Mouse (Mus musculus): Measurements from ENCODE around the gene Dcaf15. TPM values are rescaled to one million over a fixed set of nuclear protein-coding genes. Genes with fewer than 3 reads are reported as not detected.

Dcaf15 gene
- polyA plus RNA-seq, 1 experiment, result 74.5 TPM

DNA sequence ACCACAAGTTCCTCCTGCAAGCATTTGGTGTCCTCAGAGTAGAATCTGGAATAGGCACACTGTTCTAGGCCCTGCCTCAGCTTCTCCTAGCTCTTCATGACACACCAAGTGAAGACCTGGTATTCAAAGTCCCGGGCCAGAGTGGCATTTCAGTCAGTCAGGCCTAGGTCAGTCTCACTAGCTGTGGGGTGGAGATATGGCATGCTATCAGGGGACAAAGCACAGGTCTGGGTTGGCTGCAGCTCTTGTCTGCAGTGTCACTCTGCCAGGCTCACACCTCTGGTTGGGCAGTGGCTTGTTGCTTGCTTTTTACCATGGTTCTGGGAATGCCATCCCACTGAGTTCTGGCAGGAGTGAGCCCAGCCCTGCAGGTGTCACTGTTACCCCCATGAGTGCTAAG lies 28.2 kb downstream of the Dcaf15 start:
- TF ChIP-seq GATA1 (IDR thresholded peaks at IDR 0.05; ENCODE audit: low read length), result no peak

DNA sequence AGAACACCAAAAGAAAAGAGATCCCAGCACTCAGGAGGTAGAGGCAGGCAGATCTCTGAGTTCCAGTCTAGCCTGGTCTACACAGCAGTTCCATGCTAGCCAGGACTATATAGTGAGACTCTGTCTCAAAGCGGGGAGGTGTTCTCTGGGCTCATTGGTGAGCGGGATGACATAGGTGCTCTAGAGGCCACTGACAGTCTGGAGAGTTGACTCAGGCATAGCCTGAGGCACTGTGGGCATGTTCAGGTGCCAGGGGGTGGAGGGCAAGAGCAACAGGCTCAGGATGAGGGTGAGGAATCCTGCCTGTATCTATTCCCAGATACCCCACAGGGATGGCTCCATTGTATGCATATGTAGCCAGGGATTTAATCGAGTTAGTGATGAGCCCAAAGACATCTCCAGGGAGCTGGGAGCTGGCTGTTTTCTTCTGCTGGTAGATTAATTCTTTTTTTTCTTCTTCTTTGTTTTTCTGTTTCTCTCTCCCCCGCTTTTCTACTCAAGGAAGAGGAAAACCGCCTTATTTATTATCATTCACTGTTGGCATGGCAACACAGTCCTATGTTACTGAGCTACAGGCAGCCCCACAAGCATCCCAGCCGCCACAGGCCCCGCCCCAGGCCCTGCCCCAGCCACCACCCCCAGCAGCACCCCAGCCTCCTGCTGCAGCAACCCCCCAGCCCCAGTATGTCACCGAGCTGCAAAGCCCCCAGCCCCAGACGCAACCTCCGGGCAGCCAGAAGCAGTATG lies 31.2 kb downstream of the Dcaf15 start:
- no peak for TF ChIP-seq GATA1 (IDR thresholded peaks at IDR 0.05; ENCODE audit: low read length)

DNA sequence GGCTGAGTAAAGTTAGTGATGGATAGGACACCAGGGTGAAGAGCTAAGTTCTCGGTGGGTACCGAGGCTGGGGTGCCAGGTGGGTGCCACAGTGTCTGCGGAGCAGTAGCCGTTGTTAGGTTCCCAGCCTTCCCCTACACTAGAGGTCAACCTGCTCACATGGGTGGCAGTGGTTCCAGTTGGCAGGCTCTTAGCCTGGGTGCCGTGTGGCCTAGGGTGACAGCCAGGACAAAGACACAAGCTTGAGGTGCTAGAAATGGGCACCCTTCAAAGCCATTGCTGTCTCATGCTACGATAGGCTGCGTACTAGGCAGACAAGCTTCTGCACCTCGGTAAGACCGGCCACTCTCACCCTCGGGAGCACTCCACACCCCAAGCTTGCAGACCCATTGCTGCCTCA lies 32.2 kb downstream of the Dcaf15 start:
- TF ChIP-seq GATA1 (IDR thresholded peaks at IDR 0.05; ENCODE audit: low read length), result no peak

DNA sequence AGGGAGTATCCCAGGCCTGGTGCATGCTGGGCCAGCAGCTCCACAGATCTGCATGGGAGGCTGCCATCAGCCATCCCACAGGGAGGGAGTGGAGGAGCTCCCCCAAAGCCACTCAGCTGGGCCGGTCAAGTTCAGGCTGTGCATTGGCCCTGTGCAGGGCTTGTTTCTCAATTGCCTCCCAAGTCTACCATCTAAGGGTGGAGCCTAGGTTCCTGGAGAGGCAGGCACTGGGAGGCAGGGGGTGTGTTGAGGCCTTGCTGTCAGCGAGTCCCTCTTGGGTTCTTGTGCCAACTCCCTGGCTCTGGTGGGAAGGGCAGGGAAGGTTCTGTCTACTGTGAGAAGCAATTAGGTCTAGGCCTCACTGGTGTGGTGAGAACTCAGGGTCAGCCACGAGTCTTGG lies 32.6 kb downstream of the Dcaf15 start:
- no peak for TF ChIP-seq GATA1 (IDR thresholded peaks at IDR 0.05; ENCODE audit: low read length)

DNA sequence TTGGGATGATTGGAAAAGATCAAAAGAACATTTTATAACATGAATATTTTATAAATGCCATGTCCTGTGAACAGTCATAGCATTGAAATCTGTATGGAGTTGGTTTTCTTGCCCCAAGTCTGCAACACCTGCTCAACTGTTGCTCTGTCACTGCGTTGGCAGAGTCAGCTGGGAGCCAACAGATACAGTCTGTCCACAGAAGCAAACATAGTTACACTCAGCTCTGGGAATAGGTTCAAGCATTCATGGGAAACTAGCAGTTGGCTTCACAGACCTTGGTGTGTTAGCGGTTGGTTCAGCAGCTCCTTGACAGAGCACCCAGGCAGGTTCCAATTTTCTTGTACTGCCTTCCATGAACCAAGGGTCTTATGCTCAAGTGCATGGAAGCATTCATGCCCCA lies 33.9 kb downstream of the Dcaf15 start:
- TF ChIP-seq GATA1 (IDR thresholded peaks at IDR 0.05; ENCODE audit: low read length), result no peak

DNA sequence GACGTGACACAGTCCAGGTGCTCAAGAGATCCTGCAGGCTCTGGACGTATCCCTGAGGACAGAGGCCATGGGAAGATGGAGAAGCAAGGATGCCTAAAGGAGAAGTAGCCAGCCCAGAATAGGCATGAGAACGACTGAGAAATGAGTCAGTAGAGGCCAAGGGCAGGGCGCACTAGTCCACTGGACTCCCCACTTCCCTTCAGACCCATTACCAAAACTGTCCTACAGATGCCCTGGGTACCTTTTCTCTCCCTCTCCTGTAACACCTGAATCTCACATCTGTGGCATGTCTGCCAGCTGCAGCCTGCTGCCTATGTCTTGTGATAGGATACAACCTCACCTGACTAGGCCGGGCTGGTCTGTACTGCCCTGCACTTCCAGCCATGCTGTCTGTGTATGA lies 34.3 kb downstream of the Dcaf15 start:
- no peak for TF ChIP-seq GATA1 (IDR thresholded peaks at IDR 0.05; ENCODE audit: low read length)

DNA sequence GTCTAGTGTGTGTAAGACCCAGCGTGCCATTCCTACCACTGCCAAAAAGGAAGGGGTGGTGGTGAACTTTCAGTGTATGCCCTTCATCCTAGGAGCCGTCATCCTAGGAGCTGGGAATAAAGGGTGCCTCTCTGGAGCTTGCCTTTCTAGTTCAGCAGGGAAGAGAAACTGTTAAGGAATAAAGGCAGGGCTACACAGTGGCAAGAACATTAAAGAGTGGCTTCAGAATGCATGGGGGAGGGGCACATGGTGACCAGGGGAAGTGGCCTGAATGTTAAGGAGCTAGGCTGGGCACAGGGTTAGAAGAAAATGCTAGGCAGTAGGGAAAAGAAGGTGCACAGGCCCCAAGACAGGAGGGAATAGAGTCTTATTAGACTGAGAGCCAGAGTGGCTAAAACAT lies 34.8 kb downstream of the Dcaf15 start:
- no peak for TF ChIP-seq GATA1 (IDR thresholded peaks at IDR 0.05; ENCODE audit: low read length)

DNA sequence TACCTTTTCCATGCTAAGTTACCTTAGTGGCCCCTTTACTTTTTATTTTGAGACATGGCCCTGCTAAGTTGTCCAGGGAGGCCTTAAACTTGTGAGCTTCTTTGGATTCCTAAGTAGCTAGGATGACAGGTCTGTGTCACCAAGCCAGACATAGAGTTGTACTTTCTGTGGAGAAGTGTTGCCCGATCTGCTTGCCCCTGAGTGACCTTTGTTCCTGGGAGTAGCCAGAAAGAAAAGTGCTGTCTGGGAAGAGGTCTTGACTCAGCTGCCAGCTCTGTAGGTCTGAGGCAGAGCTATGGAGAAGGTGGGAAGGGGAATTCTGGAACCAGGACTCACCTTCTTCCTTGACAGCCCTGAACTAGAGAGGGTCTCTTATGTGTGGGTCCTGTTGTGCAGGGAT lies 35.4 kb downstream of the Dcaf15 start:
- TF ChIP-seq GATA1 (IDR thresholded peaks at IDR 0.05; ENCODE audit: low read length), result no peak

DNA sequence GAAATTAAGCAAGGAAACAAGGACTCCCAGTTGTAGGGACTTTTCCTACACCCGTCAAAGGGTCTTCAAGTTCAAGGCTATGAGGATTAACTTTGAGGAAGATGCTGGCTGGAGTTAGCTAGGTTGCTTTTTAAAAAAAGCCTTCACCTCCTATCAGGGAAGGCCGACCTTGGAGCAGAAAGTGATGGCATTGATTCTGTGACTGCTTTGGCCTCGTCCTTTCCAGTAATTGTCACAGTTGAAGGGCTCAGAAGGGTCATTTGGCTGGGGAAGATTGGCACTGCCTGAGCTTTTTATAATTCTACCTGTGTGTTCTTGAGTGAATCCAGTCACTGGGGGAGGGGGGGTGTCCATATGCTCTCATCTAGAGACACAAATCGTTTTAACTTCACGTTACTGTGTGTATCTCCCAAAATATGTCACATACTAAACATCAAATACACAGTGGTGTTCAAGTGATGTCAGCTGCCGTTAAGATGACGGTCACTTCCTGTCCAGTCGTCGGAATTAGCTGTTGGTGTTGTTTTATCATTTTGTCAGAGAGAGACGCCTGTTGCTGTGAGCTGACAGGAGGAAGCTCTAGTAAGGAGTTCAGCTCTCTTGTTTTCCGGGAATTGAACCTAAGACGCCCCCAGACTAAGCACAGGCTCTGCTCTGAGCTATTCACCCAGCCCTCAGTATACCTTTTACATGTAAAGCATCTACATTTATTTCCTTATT lies 36.1 kb downstream of the Dcaf15 start:
- TF ChIP-seq GATA1 (IDR thresholded peaks at IDR 0.05; ENCODE audit: low read length), result no peak

DNA sequence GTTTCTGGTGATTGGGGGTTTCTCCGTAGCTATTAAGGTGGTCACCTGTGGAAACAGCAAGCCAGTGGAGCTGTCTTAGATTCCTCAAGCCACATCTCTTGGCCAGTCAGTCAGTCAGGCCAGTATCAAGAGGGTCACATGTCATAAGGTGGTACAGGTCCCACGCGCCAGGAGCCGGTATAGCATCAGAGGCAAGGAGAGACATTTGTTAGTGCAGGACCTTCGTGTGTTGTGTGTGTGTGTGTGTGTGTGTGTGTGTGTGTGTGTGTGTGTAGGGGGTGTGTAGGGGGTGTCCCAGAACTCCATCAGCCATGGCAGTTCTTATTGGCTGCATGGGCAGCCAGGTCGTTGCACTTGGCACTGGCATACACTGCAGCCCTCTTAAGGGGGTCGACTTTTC lies 36.7 kb downstream of the Dcaf15 start:
- no peak for TF ChIP-seq GATA1 (IDR thresholded peaks at IDR 0.05; ENCODE audit: low read length)

DNA sequence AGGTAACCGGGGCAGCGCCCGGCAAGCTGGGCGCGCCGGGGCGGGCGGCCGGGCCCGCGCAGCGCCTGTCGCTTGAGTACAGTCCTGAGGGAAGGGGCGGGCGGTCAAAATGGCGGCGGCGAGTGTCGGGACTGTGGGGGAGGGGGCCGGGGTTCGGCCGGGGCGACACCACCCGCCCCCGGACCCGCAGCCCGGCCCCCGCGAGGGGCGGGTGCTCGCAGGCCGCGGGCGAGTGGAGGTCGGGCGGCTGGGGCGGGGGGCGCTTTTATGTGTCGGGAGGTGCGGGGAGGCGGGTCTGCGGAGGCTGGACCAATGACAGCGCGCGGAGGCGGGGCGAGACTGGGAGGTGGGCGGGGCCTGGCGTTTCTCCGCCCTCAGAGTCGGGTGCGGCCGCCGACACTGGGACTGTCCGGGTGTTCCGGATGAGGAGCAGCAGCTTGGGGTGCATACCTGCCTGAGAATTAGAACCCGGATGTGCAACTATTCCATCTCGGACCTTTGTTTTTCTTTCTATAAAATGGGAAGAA lies 37.5 kb downstream of the Dcaf15 start:
- TF ChIP-seq GATA1 (IDR thresholded peaks at IDR 0.05; ENCODE audit: low read length), result no peak

DNA sequence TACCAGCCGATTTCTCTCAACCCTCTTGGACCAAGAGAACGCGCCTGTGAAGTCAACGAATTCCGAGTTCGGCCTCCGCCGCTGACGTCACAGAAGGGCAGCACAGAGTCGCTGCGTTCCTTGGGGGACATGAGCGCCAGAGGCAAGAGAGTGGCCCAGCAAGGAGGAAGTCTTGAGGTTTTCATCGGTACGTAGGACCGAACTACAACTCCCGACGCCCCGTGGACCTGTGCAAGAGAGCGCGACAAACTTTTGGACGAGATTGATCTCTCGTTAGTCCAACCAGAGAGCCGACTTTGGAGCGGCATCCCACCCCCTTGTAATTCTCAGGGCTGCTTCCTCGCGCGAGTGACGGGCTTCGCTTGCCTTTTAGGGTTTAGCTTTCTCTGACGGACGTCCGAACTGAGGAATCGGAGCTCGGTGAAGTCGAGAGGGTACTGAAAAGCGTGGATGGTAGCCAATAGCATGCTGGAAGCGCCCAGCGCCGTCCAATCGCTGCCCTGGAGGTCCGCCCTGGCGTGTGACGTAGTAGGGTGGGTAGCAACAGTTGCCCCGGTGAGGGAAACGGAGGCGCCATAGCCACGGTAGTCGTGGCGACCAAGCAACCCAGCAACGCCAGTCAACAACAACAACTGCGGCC lies 38.2 kb downstream of the Dcaf15 start, which contains the start of gene Rfx1:
Rfx1 (plus strand) TSS at position 544 of the 640 bp plus-strand sequence.
- TF ChIP-seq GATA1 (IDR thresholded peaks at IDR 0.05; ENCODE audit: low read length), result no peak

DNA sequence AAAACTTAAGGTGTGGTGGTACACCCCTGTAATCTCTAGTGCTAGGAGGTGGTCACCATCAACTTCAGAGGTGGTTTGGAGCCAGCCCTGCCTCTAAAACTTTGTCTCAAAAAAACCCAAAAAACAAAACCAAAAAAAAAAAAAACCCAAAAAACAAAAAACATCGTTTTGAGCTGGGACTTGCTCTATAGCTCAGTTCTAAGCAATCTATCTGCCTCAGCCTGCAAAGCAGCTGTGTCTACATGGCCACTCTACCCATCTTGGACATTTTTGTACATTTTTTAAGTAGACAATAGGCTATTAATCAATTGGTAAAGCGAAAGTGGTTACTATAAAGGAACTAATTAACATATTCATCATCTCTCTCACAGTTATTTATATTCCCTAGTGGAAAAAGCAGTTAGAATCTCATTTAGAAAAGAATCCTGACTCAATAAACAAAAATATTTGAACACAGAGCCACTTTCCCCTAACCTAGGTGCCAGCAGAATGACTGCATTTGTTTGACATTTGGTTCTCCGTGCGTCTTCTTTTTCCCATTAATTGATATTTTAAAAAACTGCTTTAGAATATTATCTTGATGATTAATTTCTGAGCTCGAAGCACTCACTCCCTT lies 39.0 kb downstream of the Dcaf15 start:
- TF ChIP-seq GATA1 (IDR thresholded peaks at IDR 0.05; ENCODE audit: low read length), result no peak

DNA sequence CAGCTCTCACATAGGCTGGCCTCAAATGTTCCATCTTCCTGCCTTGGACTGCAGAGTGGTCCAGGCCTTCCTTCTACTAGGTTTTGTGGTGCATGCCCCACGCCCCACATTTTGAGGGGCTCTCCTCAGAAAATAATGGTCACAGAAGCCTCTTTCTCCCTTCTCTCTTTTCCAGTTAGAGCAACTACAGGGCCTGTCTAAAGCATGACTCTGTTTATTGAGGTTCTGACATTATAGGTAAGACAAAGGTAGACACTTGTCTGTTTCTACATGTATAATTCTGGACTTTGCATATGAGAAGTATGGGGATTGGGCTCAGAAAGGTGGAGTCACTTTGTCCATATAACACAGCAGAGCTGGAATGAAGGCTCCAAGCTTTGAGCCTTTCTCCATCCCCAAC lies 39.5 kb downstream of the Dcaf15 start, which contains the start of gene Gm10643:
Gm10643 (minus strand) TSS at position 101 of the 400 bp plus-strand sequence.
- TF ChIP-seq GATA1 (IDR thresholded peaks at IDR 0.05; ENCODE audit: low read length), result no peak

DNA sequence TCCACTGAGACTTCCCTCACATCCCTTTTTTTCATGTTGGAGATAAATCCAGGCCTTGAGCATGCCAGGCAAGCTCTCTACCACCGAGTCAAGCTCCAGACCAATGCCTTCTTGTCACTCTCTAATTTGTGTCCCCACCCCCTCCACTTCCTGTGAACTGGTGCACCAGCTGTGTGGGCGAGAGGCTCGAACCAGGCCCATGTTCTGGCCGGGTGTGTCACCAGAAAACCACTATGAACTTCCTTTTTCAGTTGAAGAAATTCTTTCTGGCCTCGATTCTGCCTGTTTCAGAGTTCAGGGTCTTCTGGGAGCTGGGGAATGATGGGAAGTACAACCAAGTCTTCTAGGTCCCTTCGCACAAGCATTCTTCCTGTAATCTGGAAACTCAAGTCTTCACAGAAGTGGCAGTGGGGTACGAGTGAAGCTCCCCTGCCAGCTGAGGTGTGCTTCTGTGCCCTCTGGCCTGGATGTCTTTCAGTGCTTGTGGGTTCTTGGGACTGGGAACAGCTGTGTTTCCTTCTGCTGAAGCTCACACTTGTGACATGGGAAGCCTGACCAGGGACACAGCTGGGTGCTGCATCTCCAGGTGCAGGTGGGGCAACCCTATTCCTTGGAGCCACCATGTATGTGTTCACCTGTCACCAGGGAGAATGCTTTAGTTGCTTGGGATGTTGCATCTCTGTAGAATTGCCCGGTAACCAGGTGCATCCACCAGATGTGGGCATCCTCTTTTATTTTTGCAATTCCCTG lies 40.5 kb downstream of the Dcaf15 start:
- TF ChIP-seq GATA1 (IDR thresholded peaks at IDR 0.05; ENCODE audit: low read length), result no peak
